Mouse (Mus musculus) myocyte (in vitro differentiated cells): Measurements from ENCODE around the gene Bud31. TPM values are rescaled to one million over a fixed set of nuclear protein-coding genes. Genes with fewer than 3 reads are reported as not detected.

Experiments used
- H3K27me3 ChIP-seq: one replicate; pipeline ENCODE4 v1.6.1; 2011; ENCODE audit not compliant: control insufficient read depth, insufficient read depth, insufficient read length
- H3K36me3 ChIP-seq: one replicate; pipeline ENCODE4 v1.6.1; 2011; ENCODE audit not compliant: control insufficient read depth, insufficient read depth
- H3K4me2 ChIP-seq: one replicate; pipeline ENCODE4 v1.6.1; 2011; ENCODE audit warnings: low read depth, control low read depth
- H3K4me3 ChIP-seq: one replicate; pipeline ENCODE4 v1.5.1; 2011; ENCODE audit warnings: mild to moderate bottlenecking, control low read depth, moderate library complexity
- H3K79me2 ChIP-seq: one replicate; pipeline ENCODE4 v1.6.1; 2011; ENCODE audit not compliant: control insufficient read depth, insufficient read depth
- H3ac ChIP-seq: one replicate; pipeline ENCODE4 v1.6.1; 2011; ENCODE audit not compliant: control insufficient read depth, insufficient read length
- CEBPB ChIP-seq: IDR thresholded peaks from 2 replicates; pipeline ENCODE4 v1.6.1; 2011; ENCODE audit warnings: mild to moderate bottlenecking, moderate library complexity; ENCODE audit not compliant: poor library complexity, insufficient read depth, severe bottlenecking
- E2F4 ChIP-seq: IDR thresholded peaks from one replicate; pipeline ENCODE4 v1.6.1; 2011; ENCODE audit warnings: mild to moderate bottlenecking, control low read depth, moderate library complexity; ENCODE audit not compliant: insufficient read depth
- MAX ChIP-seq: IDR thresholded peaks from one replicate; pipeline ENCODE4 v1.6.1; 2011; ENCODE audit warnings: low read depth, mild to moderate bottlenecking, control low read depth
- MYOD1 ChIP-seq, 3 experiments: IDR thresholded peaks; one replicate each; pipeline ENCODE4 v1.6.1; 2011; ENCODE audit warnings: control low read depth in 2 of 3, low read depth in 2 of 3, mild to moderate bottlenecking in 2 of 3, moderate library complexity in 1 of 3; ENCODE audit not compliant: insufficient read length in 2 of 3, control insufficient read depth in 1 of 3
- MYOG ChIP-seq, 3 experiments: IDR thresholded peaks; one replicate each; pipeline ENCODE4 v1.6.1; 2011; ENCODE audit warnings: control low read depth in 2 of 3, low read depth in 2 of 3, mild to moderate bottlenecking in 2 of 3; ENCODE audit not compliant: insufficient read length in 2 of 3, control insufficient read depth in 1 of 3, insufficient read depth in 1 of 3
- POLR2A ChIP-seq: IDR thresholded peaks from one replicate; pipeline ENCODE4 v1.6.1; 2011; ENCODE audit warnings: low read depth, mild to moderate bottlenecking, control low read depth, moderate library complexity; ENCODE audit not compliant: insufficient read length
- POLR2AphosphoS2 ChIP-seq: IDR thresholded peaks from one replicate; pipeline ENCODE4 v1.6.1; 2011; ENCODE audit warnings: low read depth, control low read depth; ENCODE audit not compliant: insufficient read length
- REST ChIP-seq: IDR thresholded peaks from one replicate; pipeline ENCODE4 v1.6.1; 2011; ENCODE audit warnings: mild to moderate bottlenecking, control low read depth, moderate library complexity; ENCODE audit not compliant: insufficient read depth, insufficient read length
- SRF ChIP-seq: IDR thresholded peaks from one replicate; pipeline ENCODE4 v1.6.1; 2011; ENCODE audit warnings: low read depth; ENCODE audit not compliant: control insufficient read depth, insufficient read length
- TCF12 ChIP-seq: IDR thresholded peaks from one replicate; pipeline ENCODE4 v1.6.1; 2011; ENCODE audit warnings: mild to moderate bottlenecking, control low read depth; ENCODE audit not compliant: poor library complexity, insufficient read depth, severe bottlenecking
- TCF3 ChIP-seq: IDR thresholded peaks from one replicate; pipeline ENCODE4 v1.6.1; 2011; ENCODE audit warnings: low read depth, control low read depth; ENCODE audit not compliant: insufficient read length
- USF1 ChIP-seq: IDR thresholded peaks from one replicate; pipeline ENCODE4 v1.6.1; 2011; ENCODE audit warnings: low read depth, mild to moderate bottlenecking, control low read depth, moderate library complexity
- polyA plus RNA-seq: library from polyadenylated mRNA; unstranded; fragments of >200 nt; fragmentation: generic; extraction: Trizol; gene quantifications from one replicate; pipeline ENCODE4 v1.2.1, GENCODE M21; 2012; ENCODE audit warnings: missing spikeins

The Bud31 gene
- polyA plus RNA-seq, 1 experiment, result 130 TPM

DNA sequence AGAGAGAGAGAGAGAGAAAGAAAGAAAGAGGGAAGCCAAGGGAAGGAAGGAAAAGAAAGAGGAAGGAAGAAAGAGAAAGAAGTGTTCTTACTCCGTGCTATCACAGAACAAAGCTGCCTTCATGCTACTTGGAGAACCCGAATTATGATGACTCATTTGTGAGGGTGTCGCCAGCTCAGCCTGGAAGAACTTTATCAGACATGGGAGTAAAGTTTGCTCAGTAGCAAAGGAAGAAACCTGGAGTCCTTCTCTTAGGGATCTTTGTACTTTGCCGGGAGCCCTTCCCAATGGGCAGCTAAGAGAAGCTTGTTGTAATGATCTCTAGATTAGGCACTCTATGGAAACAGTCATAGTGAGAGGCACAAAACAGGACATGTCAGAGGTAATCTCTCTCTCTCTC lies 37.5 kb upstream of the Bud31 start:
- peaks cover 42% of the 10 kb centered on the region for H3K36me3 ChIP-seq
- H3K4me2 ChIP-seq, result peak overlapping the region; percentile 18
- H3K27me3 ChIP-seq, result no peaks in the 10 kb centered on the region
- no peak overlapping the region for H3ac ChIP-seq
- H3K4me3 ChIP-seq, result no peak overlapping the region
- H3K79me2 ChIP-seq, result no peaks in the 10 kb centered on the region
- TF ChIP-seq MYOG (IDR thresholded peaks at IDR 0.05; ENCODE audit: control insufficient read depth in 1 of 3, insufficient read depth in 1 of 3, insufficient read length in 2 of 3, low read depth in 2 of 3) (no peak), USF1 (no peak), MAX (no peak), POLR2AphosphoS2 (no peak), SRF (no peak), POLR2A (no peak), E2F4 (no peak), REST (no peak), MYOD1 (IDR thresholded peaks at IDR 0.05; ENCODE audit: control insufficient read depth in 1 of 3, insufficient read length in 2 of 3, low read depth in 2 of 3) (no peak), TCF12 (no peak), TCF3 (no peak), CEBPB (no peak)

DNA sequence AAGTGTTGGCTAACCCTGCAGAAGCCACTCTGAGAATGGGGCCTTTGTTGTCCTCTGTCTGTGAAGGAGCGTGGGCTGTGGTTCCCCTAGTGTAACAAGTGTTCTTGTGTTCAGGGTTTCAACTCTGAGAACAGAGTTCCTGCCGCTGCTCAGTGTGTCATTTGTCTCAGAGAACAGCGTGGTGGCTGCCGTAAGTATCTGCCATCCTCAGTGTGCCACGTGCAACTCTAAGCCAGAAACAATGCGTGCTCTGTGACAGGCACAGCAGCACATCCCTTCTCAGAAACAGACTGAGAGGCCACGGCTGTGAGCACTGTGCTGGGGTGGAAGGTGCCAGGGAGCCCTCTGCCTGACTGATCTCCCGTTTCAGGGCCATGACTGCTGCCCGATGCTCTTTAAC lies 35.8 kb upstream of the Bud31 start:
- Histone ChIP-seq H3K4me2 (no peak overlapping the region), H3K27me3 (no peaks in the 10 kb centered on the region), H3K79me2 (no peaks in the 10 kb centered on the region), H3ac (no peak overlapping the region), H3K36me3 (peaks cover 45% of the 10 kb centered on the region), H3K4me3 (no peak overlapping the region)
- no peak for TF ChIP-seq CEBPB
- TF ChIP-seq TCF3, result no peak
- TF ChIP-seq POLR2A, result no peak
- TF ChIP-seq MYOD1 (IDR thresholded peaks at IDR 0.05; ENCODE audit: control insufficient read depth in 1 of 3, insufficient read length in 2 of 3, low read depth in 2 of 3), result no peak
- TF ChIP-seq E2F4, result no peak

DNA sequence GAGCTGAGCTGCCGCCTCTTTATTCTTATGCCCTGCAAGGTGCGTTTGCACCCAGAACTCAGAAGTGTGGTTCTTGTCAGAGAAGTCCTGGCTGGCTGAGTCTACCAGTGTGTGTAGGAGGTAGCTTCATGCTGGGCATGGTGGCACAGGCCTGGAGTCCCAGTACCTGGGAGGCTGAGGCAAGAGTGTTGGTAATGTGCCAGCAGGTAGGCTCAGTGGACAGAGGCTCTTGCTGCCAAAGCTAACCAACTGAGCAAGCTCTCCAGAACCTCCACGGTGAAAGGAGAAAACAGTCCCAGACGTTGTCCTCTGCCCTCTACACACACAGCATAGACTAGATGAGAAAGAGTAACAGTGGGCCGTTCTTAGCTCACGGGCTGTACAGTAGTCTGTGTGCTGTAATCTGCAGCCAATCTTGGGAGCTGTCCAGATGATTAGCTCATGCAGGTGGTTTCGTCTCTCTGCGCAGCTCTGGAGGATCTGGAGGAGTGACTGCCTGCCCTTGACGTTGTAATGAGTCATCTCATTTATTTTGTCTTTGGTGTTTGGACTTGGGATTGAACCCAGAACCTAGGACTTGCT lies 34.4 kb upstream of the Bud31 start:
- peaks cover 45% of the 10 kb centered on the region for H3K36me3 ChIP-seq
- no peak overlapping the region for H3K4me3 ChIP-seq
- no peak overlapping the region for H3ac ChIP-seq
- TF ChIP-seq SRF, result no peak
- TF ChIP-seq MYOG (IDR thresholded peaks at IDR 0.05; ENCODE audit: control insufficient read depth in 1 of 3, insufficient read depth in 1 of 3, insufficient read length in 2 of 3, low read depth in 2 of 3), result no peak
- TF ChIP-seq REST, result no peak
- no peak for TF ChIP-seq TCF3
- no peak for TF ChIP-seq MAX
- TF ChIP-seq USF1, result no peak
- no peak for TF ChIP-seq TCF12
- no peak for TF ChIP-seq POLR2A
- TF ChIP-seq MYOD1 (IDR thresholded peaks at IDR 0.05; ENCODE audit: control insufficient read depth in 1 of 3, insufficient read length in 2 of 3, low read depth in 2 of 3), result no peak
- no peak for TF ChIP-seq CEBPB
- TF ChIP-seq E2F4, result no peak
- no peaks in the 10 kb centered on the region for H3K27me3 ChIP-seq
- H3K79me2 ChIP-seq, result no peaks in the 10 kb centered on the region
- H3K4me2 ChIP-seq, result no peak overlapping the region

DNA sequence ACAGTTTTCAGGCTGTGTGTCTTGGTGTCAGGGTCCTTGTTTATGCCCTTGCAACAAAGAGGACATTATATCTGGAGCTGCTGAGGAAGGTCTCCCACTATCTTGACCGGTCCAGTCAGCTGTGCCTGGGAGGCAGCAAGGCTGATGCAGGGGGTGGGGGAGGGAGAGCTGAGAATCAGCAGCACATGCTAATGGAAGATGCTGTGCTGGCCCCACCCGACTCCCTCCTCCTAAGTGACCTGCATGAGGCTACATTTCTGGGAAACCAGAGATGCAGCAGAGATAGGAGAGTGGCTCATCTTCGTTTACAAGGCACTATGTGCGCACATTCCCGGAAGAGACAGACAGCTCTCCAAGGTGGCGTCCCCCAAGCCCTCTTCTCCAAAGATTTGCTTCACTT lies 29.8 kb upstream of the Bud31 start:
- peaks cover 11% of the 10 kb centered on the region for H3K79me2 ChIP-seq
- no peak overlapping the region for H3K4me2 ChIP-seq
- H3ac ChIP-seq, result no peak overlapping the region
- TF ChIP-seq SRF (no peak), POLR2A (no peak), MYOD1 (IDR thresholded peaks at IDR 0.05; ENCODE audit: control insufficient read depth in 1 of 3, insufficient read length in 2 of 3, low read depth in 2 of 3) (no peak), MYOG (IDR thresholded peaks at IDR 0.05; ENCODE audit: control insufficient read depth in 1 of 3, insufficient read depth in 1 of 3, insufficient read length in 2 of 3, low read depth in 2 of 3) (no peak), E2F4 (no peak)
- peaks cover 28% of the 10 kb centered on the region for H3K36me3 ChIP-seq
- no peaks in the 10 kb centered on the region for H3K27me3 ChIP-seq
- no peak overlapping the region for H3K4me3 ChIP-seq

DNA sequence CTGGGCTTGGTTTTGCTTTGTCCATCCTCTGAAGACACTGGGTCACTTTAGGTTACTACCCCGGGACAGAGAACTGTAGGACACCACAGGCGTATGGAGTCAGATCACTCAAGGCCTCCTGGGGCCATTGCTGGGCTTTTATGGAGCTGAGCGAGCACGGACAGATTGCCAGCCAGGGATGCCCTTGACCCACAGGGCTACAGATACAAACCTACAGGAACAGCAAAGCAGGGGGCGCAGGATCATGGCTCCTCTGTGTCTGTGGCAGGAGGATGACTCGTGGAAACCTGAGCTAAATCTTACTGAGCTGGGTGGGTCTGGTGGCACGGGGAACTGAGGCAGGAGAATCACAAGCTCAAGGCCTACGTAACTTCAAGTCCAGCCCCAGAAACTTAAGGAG lies 27.6 kb upstream of the Bud31 start:
- peaks cover 11% of the 10 kb centered on the region for H3K36me3 ChIP-seq
- H3K27me3 ChIP-seq, result no peaks in the 10 kb centered on the region
- no peak overlapping the region for H3K4me2 ChIP-seq
- no peak for TF ChIP-seq POLR2A
- no peak for TF ChIP-seq CEBPB
- TF ChIP-seq MAX, result no peak
- no peak for TF ChIP-seq MYOG (IDR thresholded peaks at IDR 0.05; ENCODE audit: control insufficient read depth in 1 of 3, insufficient read depth in 1 of 3, insufficient read length in 2 of 3, low read depth in 2 of 3)
- TF ChIP-seq TCF12, result no peak
- no peak for TF ChIP-seq TCF3
- no peak for TF ChIP-seq E2F4
- TF ChIP-seq POLR2AphosphoS2, result no peak
- TF ChIP-seq MYOD1 (IDR thresholded peaks at IDR 0.05; ENCODE audit: control insufficient read depth in 1 of 3, insufficient read length in 2 of 3, low read depth in 2 of 3), result no peak
- no peak for TF ChIP-seq SRF
- TF ChIP-seq USF1, result no peak
- no peak for TF ChIP-seq REST
- H3K4me3 ChIP-seq, result no peak overlapping the region
- no peak overlapping the region for H3ac ChIP-seq
- H3K79me2 ChIP-seq, result peaks cover 27% of the 10 kb centered on the region
